Mouse (Mus musculus): ENCODE measurements at regions not wholly inside any gene's neighbourhood (a gene's known extent, or its start where the extent isn't known, plus 50 kb on each side); places are given as distances from the start of the nearest gene placed in this dataset.
A peak's percentile ranks its signal among the peaks of the same experiment; 100 is the strongest.

DNA sequence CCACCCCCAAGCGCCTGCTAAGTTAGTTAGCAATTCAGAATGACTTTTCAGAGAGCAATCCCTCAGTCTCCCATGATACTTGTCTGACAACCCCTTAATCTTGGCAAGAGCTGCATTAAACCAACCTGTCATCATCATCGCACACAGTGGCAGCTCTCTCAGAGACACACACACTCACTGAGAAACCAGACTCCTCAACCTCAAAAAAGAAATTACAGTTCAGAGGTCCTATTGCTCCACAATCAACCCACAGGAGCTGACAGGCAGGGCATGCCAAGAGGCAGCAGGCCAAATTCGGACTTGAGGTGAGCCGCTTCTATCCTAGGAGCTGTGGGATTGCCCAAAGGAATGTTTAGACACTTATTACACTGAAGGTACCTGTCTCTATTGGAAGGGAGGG, 343.3 kb upstream of the Clint1 start:
- H3K4me1 ChIP-seq (ENCODE audit: insufficient read depth, low read length): no peaks in the 10 kb centered on the region
- no peaks in the 10 kb centered on the region for H3K36me3 ChIP-seq (ENCODE audit: insufficient read depth, low read length)
- ATAC-seq (ENCODE audit: low FRiP score) (no peak), DNase-seq (ENCODE audit: low spot score) (no peak)
- no peak overlapping the region for H3K4me3 ChIP-seq (ENCODE audit: low read depth, low read length)
- 49% methylated on average over 4 of the region's 4 CpGs for WGBS
- no peak overlapping the region for H3K9ac ChIP-seq (replicated peaks; ENCODE audit: low read length, poor library complexity, severe bottlenecking)
- no peak overlapping the region for H3K27ac ChIP-seq (ENCODE audit: low read depth, low read length)
- no peak overlapping the region for H3K4me2 ChIP-seq (ENCODE audit: low read depth, low read length, poor library complexity, severe bottlenecking)
- H3K9me3 ChIP-seq (ENCODE audit: low read length): no peaks in the 10 kb centered on the region
- no peaks in the 10 kb centered on the region for H3K27me3 ChIP-seq (ENCODE audit: insufficient read depth, low read length)
- no peak for TF ChIP-seq CTCF (IDR thresholded peaks at IDR 0.05)

DNA sequence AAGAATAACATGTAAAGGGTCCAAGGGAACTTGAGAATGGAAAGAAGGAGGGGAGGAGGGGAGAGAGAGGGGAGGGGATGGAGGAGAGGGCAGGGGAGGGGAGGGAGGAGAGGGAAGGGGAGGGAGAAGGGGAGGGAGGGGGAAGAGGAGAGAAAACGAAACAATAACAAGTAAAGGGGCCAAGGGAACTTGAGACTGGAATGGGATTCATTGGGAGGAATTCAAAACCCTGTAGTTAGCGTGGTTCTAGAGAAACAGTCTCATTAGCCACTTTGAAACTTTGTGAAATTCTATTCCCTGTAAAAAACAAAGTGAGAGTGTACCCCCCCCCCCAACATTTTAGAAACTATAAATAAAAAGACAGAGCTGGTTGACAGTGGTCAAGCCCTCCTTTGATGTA, 342.6 kb upstream of the Clint1 start:
- H3K27ac ChIP-seq (ENCODE audit: low read depth, low read length): no peak overlapping the region
- ATAC-seq (ENCODE audit: low FRiP score) (no peak), DNase-seq (ENCODE audit: low spot score) (no peak)
- TF ChIP-seq CTCF (IDR thresholded peaks at IDR 0.05): no peak
- H3K27me3 ChIP-seq (ENCODE audit: insufficient read depth, low read length): no peaks in the 10 kb centered on the region
- no peak overlapping the region for H3K4me3 ChIP-seq (ENCODE audit: low read depth, low read length)
- H3K9ac ChIP-seq (replicated peaks; ENCODE audit: low read length, poor library complexity, severe bottlenecking): no peak overlapping the region
- H3K36me3 ChIP-seq (ENCODE audit: insufficient read depth, low read length): no peaks in the 10 kb centered on the region
- no peak overlapping the region for H3K4me2 ChIP-seq (ENCODE audit: low read depth, low read length, poor library complexity, severe bottlenecking)
- 45% methylated on average over 2 of the region's 2 CpGs for WGBS
- H3K9me3 ChIP-seq (ENCODE audit: low read length): no peaks in the 10 kb centered on the region
- H3K4me1 ChIP-seq (ENCODE audit: insufficient read depth, low read length): no peaks in the 10 kb centered on the region

DNA sequence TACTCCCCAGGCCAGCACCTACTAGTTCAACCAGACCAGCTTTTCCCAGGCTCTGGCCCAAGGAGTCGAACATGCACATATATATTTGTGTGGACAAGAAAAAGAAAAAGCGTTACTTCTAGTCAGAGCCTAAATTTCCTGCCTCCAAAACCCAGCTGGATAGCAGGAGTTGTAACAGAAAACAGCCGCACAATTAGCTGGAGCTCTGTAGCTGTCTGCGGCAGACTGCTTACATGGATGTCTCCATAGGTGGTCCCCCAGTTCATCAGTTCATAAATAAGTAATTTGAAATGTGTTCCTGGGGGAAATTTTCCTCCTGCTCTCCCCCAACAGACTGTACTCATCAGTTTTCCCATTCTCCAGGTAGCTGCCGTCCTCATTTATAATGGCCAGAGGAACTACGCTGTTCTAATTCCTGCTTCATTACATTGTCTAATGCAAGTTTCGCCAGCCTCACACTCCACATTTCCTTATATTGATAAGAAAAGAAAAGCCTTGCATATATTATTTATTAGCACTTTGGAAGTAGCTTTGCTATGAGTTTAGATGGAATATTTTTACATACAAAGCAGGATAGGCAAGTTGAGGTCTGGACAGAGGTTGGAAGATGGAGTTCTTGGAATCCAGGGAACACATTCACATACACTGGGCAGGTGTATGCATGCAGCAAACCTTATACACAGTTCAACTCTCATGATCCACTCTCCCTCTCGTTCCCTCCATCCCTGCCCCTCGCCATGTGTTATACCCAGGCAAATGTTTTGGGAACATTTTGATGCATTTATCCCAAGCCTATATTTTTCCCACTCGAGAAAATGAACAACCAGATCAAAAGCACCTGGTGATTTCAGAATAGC, 337.2 kb upstream of the Clint1 start:
- ATAC-seq (ENCODE audit: low FRiP score): no peak
- no peak overlapping the region for H3K4me2 ChIP-seq (ENCODE audit: low read depth, low read length, poor library complexity, severe bottlenecking)
- 59% methylated on average over 10 of the region's 10 CpGs for WGBS

DNA sequence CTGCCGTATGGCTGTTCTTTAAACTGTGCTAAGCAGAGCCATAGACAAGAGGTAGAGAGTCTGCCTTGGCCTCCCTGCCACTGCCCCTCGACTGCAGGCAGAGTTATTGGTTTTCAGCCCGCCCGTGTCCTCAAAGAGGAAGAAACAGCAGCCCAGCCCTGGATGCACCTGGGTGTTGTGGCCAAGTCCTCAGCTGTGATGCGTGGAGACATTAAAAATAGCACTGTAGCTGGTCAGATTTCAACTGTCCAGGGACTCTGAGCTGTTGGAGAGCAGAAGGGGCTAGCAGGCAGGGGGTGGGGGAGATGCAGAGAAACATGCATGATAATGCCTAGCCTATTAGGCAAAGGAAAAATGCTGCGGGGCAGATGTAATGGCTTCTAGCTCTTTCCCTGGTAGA, 327.1 kb upstream of the Clint1 start:
- no peak overlapping the region for H3K4me2 ChIP-seq (ENCODE audit: low read depth, low read length, poor library complexity, severe bottlenecking)
- no peaks in the 10 kb centered on the region for H3K36me3 ChIP-seq (ENCODE audit: insufficient read depth, low read length)
- H3K27ac ChIP-seq (ENCODE audit: low read depth, low read length): no peak overlapping the region
- no peaks in the 10 kb centered on the region for H3K27me3 ChIP-seq (ENCODE audit: insufficient read depth, low read length)
- TF ChIP-seq CTCF (IDR thresholded peaks at IDR 0.05): no peak
- H3K9me3 ChIP-seq (ENCODE audit: low read length): no peaks in the 10 kb centered on the region
- no peak for DNase-seq (ENCODE audit: low spot score)
- H3K9ac ChIP-seq (replicated peaks; ENCODE audit: low read length, poor library complexity, severe bottlenecking): no peak overlapping the region
- H3K4me1 ChIP-seq (ENCODE audit: insufficient read depth, low read length): no peaks in the 10 kb centered on the region
- no peak for ATAC-seq (ENCODE audit: low FRiP score)
- WGBS: 57% methylated on average over 6 of the region's 6 CpGs
- no peak overlapping the region for H3K4me3 ChIP-seq (ENCODE audit: low read depth, low read length)

More for the DNA sequence above, 337.2 kb upstream of the Clint1 start:
- H3K27ac ChIP-seq (ENCODE audit: low read depth, low read length): no peak overlapping the region
- H3K4me1 ChIP-seq (ENCODE audit: insufficient read depth, low read length): no peaks in the 10 kb centered on the region
- DNase-seq (ENCODE audit: low spot score): peak; percentile 73
- H3K9ac ChIP-seq (replicated peaks; ENCODE audit: low read length, poor library complexity, severe bottlenecking): no peak overlapping the region
- H3K36me3 ChIP-seq (ENCODE audit: insufficient read depth, low read length): no peaks in the 10 kb centered on the region
- TF ChIP-seq CTCF (IDR thresholded peaks at IDR 0.05): no peak
- H3K9me3 ChIP-seq (ENCODE audit: low read length): no peaks in the 10 kb centered on the region
- no peaks in the 10 kb centered on the region for H3K27me3 ChIP-seq (ENCODE audit: insufficient read depth, low read length)
- no peak overlapping the region for H3K4me3 ChIP-seq (ENCODE audit: low read depth, low read length)

DNA sequence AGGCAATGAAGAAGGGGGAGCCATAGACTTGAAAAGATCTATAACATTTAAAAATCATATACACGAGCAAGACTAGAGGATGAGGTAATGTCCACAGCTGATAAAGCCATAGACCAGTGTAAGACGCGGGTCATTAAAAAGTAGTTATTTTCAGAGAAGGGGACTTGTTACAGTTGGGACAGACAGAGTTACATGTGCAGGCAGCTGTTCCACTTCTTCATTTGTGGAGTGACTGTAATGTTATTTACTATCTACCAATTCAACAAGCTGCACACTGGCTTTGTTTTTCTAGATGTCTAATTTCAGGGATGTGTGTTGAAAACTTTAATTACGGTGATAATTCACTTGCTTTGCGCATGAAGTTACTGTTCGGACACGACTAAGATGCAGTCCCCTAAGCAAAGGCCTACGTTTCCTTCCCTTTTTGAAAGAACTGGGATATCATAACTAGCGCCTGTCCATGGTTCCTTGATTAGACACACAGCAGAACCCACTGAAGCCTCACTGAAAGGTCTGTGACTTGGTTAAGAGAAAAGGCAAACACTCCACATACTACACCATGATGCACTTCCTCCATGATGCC, 320.7 kb upstream of the Clint1 start:
- no peaks in the 10 kb centered on the region for H3K9me3 ChIP-seq (ENCODE audit: low read length)
- no peaks in the 10 kb centered on the region for H3K36me3 ChIP-seq (ENCODE audit: insufficient read depth, low read length)
- ATAC-seq (ENCODE audit: low FRiP score) (no peak), DNase-seq (ENCODE audit: low spot score) (no peak)
- no peak overlapping the region for H3K4me2 ChIP-seq (ENCODE audit: low read depth, low read length, poor library complexity, severe bottlenecking)
- no peak overlapping the region for H3K27ac ChIP-seq (ENCODE audit: low read depth, low read length)
- 93% methylated on average over 9 of the region's 9 CpGs for WGBS
- no peak overlapping the region for H3K9ac ChIP-seq (replicated peaks; ENCODE audit: low read length, poor library complexity, severe bottlenecking)
- no peaks in the 10 kb centered on the region for H3K4me1 ChIP-seq (ENCODE audit: insufficient read depth, low read length)
- no peak overlapping the region for H3K4me3 ChIP-seq (ENCODE audit: low read depth, low read length)
- no peak for TF ChIP-seq CTCF (IDR thresholded peaks at IDR 0.05)
- no peaks in the 10 kb centered on the region for H3K27me3 ChIP-seq (ENCODE audit: insufficient read depth, low read length)

DNA sequence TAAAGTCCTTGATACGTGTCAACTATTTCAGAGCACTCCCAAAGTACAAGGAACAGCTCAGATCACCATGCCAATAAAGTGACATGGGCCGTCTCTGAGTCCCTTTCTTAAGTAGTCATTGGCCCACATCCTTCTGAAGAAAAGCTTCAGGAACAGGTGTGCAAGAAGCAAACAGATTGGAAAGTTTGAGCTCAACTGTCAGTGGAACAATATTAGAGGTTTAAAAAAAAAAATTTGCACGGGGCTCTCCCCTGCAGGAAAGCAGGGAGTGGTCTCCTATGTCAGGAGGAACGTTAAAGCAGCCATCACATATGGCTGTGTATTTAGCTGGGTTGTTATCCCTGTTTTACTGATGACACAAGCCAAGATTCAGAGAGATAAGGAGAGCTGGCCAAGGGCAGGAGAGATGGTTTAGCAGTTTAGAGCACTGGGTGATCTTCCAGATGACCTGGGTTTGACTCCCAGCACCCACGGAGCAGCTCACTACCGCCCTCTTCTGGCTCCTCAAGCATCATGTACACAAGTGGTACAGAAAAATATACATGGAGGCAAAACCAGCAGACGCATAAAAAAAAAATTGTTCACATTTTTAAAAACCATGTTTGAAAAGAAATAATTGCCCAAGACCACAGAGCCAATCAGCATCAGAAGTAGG, 318.3 kb upstream of the Clint1 start:
- H3K4me2 ChIP-seq (ENCODE audit: low read depth, low read length, poor library complexity, severe bottlenecking): no peak overlapping the region
- H3K36me3 ChIP-seq (ENCODE audit: insufficient read depth, low read length): no peaks in the 10 kb centered on the region
- no peak overlapping the region for H3K9ac ChIP-seq (replicated peaks; ENCODE audit: low read length, poor library complexity, severe bottlenecking)
- ATAC-seq (ENCODE audit: low FRiP score) (no peak), DNase-seq (ENCODE audit: low spot score) (no peak)
- H3K9me3 ChIP-seq (ENCODE audit: low read length): no peaks in the 10 kb centered on the region
- no peak overlapping the region for H3K27ac ChIP-seq (ENCODE audit: low read depth, low read length)
- peak; percentile 51 for TF ChIP-seq CTCF (IDR thresholded peaks at IDR 0.05)
- H3K4me1 ChIP-seq (ENCODE audit: insufficient read depth, low read length): no peaks in the 10 kb centered on the region
- WGBS: 68% methylated on average over 7 of the region's 7 CpGs
- no peak overlapping the region for H3K4me3 ChIP-seq (ENCODE audit: low read depth, low read length)
- H3K27me3 ChIP-seq (ENCODE audit: insufficient read depth, low read length): no peaks in the 10 kb centered on the region

Data from midbrain, postnatal 0 days (tissue).